Mouse (Mus musculus): Measurements from ENCODE around the gene Rnaseh2a. TPM values are rescaled to one million over a fixed set of nuclear protein-coding genes. Genes with fewer than 3 reads are reported as not detected.

The Rnaseh2a gene
- polyA plus RNA-seq, 1 experiment: 39.8 TPM

DNA sequence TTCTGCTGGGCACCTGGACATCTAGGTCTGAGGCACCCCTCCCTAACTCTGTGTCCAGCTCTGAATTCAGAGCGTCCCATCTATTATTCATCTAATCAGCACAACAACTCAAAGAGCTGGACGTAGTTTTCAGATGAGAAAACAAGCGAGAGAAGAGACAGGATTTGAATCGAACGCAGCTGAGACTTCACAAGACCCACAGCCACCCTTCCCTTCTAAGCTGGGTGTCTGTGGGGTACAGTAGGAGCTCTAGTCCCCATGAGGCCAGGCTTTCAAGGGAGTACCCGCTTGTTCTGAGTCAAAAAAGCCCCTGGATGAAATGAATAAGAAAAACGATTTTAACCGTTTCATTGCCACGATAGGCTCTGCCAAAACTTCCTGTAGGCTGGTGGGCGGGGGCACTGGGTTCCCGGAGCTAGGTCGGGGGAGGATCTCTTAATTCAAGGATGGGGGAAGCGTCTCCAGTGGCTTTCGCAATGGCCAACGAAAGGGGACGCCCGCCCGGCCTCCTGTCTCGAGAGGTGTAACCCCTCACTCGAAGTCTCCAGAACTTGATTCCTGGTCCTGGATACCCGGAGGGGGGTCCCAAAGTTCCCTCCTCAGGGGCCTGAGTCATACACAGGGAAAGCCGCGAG, 15.6 kb upstream of the Rnaseh2a start:
- no peak; the same call in 1 of the 2 replicates for TF ChIP-seq CTCF (IDR thresholded peaks at IDR 0.05; ENCODE audit: low read depth, low read length)
- no peak for TF ChIP-seq POLR2A (IDR thresholded peaks at IDR 0.05; ENCODE audit: borderline replicate concordance, low read depth, low read length)
- Histone ChIP-seq H3K4me1 (ENCODE audit: control insufficient read depth, insufficient read depth, low read length) (peaks cover 53% of the 10 kb centered on the region), H3K4me3 (ENCODE audit: insufficient read depth, low read length) (peak overlapping the region; percentile 71), H3K27ac (ENCODE audit: insufficient read depth, low read depth, low read length) (peak overlapping the region; percentile 99)

DNA sequence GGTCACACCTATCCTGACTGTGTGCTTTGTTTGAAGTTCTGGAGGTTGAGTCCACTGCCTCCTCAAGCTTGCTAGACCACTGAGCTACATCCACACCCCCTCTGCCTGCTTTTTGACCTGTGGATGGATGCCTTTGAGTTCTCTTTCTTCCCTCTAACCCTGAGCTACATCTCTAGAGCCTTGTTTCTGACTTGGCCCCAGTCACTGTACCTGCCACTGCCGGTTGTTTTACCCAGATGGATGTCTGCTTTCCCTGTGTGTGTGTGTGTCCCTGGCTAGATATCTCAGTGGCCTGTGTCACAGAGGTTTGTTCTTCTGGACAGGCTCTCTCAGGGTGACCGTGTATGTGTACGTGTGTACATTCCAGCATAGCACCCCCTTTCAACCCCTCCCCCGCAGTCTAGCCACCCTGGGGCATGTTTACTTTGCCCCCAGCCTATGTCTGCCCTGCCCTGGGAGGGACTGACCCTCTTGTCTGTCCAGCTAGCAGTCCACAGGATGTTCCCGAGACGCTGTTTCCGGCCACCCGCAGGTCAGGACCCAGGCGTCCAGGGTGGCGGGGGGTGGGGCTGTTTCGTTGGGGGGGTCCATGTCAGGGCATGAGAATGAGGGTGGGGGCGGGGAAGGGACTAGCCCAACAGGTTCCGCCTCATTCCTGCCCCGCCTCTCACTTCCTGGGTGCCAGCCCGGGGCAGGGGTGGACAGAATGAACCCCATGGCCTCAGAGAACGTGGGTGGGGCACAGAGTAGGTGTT, 14.9 kb upstream of the Rnaseh2a start:
- TF ChIP-seq CTCF (IDR thresholded peaks at IDR 0.05; ENCODE audit: low read depth, low read length): no peak
- TF ChIP-seq POLR2A (IDR thresholded peaks at IDR 0.05; ENCODE audit: borderline replicate concordance, low read depth, low read length): no peak
- Histone ChIP-seq H3K27ac (ENCODE audit: insufficient read depth, low read depth, low read length) (peak overlapping the region; percentile 99), H3K4me3 (ENCODE audit: insufficient read depth, low read length) (peak overlapping the region; percentile 71), H3K4me1 (ENCODE audit: control insufficient read depth, insufficient read depth, low read length) (peaks cover 53% of the 10 kb centered on the region)

- TF ChIP-seq CTCF (IDR thresholded peaks at IDR 0.05; ENCODE audit: low read depth, low read length): no peak
- TF ChIP-seq POLR2A (IDR thresholded peaks at IDR 0.05; ENCODE audit: borderline replicate concordance, low read depth, low read length): no peak
- Histone ChIP-seq H3K27ac (ENCODE audit: insufficient read depth, low read depth, low read length) (peak overlapping the region; percentile 94), H3K4me3 (ENCODE audit: insufficient read depth, low read length) (peak overlapping the region; percentile 18), H3K4me1 (ENCODE audit: control insufficient read depth, insufficient read depth, low read length) (peaks cover 52% of the 10 kb centered on the region)
Measured at GRCm38 (mm10) chr8:84982499-84983011, 13.0 kb upstream of the Rnaseh2a start.

GRCm38 (mm10) chr8:84981644-84982498, 12.3 kb upstream of the Rnaseh2a start:
- Histone ChIP-seq H3K4me3 (ENCODE audit: insufficient read depth, low read length) (peak overlapping the region; percentile 18), H3K27ac (ENCODE audit: insufficient read depth, low read depth, low read length) (peak overlapping the region; percentile 94), H3K4me1 (ENCODE audit: control insufficient read depth, insufficient read depth, low read length) (peaks cover 49% of the 10 kb centered on the region)
- TF ChIP-seq CTCF (IDR thresholded peaks at IDR 0.05; ENCODE audit: low read depth, low read length): no peak
- no peak for TF ChIP-seq POLR2A (IDR thresholded peaks at IDR 0.05; ENCODE audit: borderline replicate concordance, low read depth, low read length)

- TF ChIP-seq CTCF (IDR thresholded peaks at IDR 0.05; ENCODE audit: low read depth, low read length) (no peak), POLR2A (IDR thresholded peaks at IDR 0.05; ENCODE audit: borderline replicate concordance, low read depth, low read length) (0 out of 2 replicates have a peak, but pooled peaks have one; percentile 34)
- Histone ChIP-seq H3K27ac (ENCODE audit: insufficient read depth, low read depth, low read length) (peak overlapping the region; percentile 94), H3K4me3 (ENCODE audit: insufficient read depth, low read length) (peak overlapping the region; percentile 56), H3K4me1 (ENCODE audit: control insufficient read depth, insufficient read depth, low read length) (peaks cover 44% of the 10 kb centered on the region)
Measured at GRCm38 (mm10) chr8:84980622-84981358, 11.2 kb upstream of the Rnaseh2a start.

- H3K27ac ChIP-seq (ENCODE audit: insufficient read depth, low read depth, low read length): peak overlapping the region; percentile 94
- peak overlapping the region; percentile 56 for H3K4me3 ChIP-seq (ENCODE audit: insufficient read depth, low read length)
- TF ChIP-seq POLR2A (IDR thresholded peaks at IDR 0.05; ENCODE audit: borderline replicate concordance, low read depth, low read length) (no peak), CTCF (IDR thresholded peaks at IDR 0.05; ENCODE audit: low read depth, low read length) (no peak)
- H3K4me1 ChIP-seq (ENCODE audit: control insufficient read depth, insufficient read depth, low read length): peaks cover 46% of the 10 kb centered on the region
Measured at GRCm38 (mm10) chr8:84979599-84980421, 10.2 kb upstream of the Rnaseh2a start.

DNA sequence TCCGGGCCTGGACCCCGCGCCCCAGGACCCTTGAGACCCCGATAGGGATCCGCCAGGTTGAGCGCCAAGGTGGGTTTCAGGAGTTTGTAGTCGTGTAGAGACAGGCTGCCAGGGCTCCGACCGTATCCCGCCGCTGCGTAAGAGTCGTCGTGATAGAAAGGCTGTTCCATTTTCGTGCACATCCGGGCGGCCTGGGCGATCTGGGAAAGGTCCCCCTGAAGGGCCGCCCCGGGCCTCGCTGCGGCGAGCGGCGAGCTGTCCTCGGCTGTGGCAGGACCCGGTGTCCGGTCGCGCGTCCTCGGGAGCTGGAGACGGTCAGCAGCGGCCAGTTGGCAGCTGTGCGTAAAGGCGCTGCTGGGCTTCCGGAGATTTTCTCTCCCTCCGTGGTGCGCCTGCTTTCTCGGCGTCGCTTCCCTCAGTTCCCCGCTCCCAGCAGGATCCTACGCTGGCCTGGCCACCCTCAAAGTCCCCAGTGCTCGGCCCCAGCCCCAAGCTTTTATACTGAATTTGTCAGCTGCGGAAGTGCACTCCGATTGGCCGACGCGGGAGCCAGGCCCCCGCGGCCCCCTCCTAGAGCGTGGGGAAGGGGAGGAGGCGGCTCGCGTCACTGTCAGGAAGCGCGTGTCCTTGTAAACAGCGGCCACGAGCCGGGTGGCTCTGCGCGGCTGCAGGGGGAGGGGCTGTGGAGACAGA, 8.8 kb upstream of the Rnaseh2a start, which contains the start of gene Junb:
TSS of gene Junb (minus strand) at position 471 of the 693 bp plus-strand sequence.
- TF ChIP-seq POLR2A (IDR thresholded peaks at IDR 0.05; ENCODE audit: borderline replicate concordance, low read depth, low read length): peak; percentile 100
- TF ChIP-seq CTCF (IDR thresholded peaks at IDR 0.05; ENCODE audit: low read depth, low read length): no peak
- peaks cover 37% of the 10 kb centered on the region for H3K4me1 ChIP-seq (ENCODE audit: control insufficient read depth, insufficient read depth, low read length)
- peak within 1 kb of the TSS; percentile 94 for H3K27ac ChIP-seq (ENCODE audit: insufficient read depth, low read depth, low read length)
- peak within 1 kb of the TSS; percentile 89 for H3K4me3 ChIP-seq (ENCODE audit: insufficient read depth, low read length)

All from bone marrow macrophage, adult 2 months (primary cell).